Mouse (Mus musculus) WW6 (cell line): Measurements from ENCODE around the gene Syngap1.
A peak's percentile ranks its signal among the peaks of the same experiment; 100 is the strongest.
"Not testable (repeated sequence)": the region's sequence is repeated elsewhere in the genome, so short reads cannot be mapped to it uniquely, and the experiment has no call there.

Experiments
- DNase-seq: peaks from one replicate; pipeline ENCODE4 v3.0.0-alpha.2; 2013; ENCODE audit warnings: low read depth, low spot score

The Syngap1 gene

GRCm38 (mm10) chr17:26941031-26941789 is at the start of gene Syngap1:
Gene Syngap1 (plus strand): TSS chr17:26941253.
- no peak for DNase-seq

DNA sequence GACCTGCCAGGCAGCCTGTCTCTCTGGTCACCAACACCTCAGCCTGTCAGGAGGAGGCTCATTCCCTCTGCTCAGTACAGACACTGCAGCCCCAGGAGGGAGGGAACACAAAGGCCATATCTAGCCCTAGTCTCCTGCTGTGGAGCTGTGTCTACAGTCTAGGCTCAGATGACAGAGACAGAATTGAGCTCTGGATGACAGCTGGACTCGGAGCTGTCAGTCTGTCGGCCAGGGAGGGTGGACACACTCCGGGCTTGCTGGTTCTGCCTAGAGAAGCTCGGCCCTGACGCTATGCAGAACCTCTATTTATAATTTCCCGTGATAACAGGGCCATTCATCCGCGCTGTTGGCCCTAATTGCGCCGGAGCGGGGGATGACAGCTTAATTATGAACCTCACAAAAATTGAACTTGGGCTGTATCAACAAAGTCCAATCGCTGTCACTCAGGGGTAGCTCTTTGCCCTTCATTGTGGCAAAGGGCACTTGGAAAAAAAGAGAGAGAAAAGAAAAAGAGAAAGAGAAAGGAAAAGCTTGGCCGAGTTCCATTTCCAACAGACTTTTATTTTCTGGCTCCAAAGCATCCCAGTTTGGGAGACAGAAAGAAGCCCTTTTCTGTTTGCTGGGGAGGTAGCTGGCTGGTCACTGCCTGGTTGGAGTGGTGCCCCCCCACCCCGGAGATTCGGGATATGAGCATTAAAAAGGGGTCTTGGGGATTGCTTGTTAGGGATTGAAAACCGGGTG is 48.2 kb upstream of the Syngap1 start:
- DNase-seq = no peak

DNA sequence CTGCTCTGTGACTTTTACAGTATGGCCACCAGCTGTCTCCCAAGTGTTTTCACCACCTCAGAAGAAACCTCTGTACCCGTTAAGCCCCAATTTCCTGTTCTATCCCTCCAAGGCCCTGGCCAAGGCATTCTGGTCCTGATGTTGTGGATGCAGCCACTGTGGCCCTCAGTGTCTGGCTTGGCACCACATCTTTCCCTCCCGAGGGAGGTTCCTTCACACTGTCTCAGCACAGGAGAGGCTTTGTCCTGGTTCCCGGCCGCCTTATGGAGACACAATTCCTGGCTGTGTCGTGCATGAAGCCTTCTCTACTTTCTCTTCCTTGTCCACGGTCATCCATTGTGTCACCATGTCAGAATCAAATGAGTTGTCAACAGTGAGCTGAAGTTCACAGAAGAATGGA is 47.6 kb upstream of the Syngap1 start:
- no peak for DNase-seq

GRCm38 (mm10) chr17:26894342-26894741 is 46.7 kb upstream of the Syngap1 start:
- DNase-seq = no peak

GRCm38 (mm10) chr17:26895578-26895977 is 45.5 kb upstream of the Syngap1 start:
- DNase-seq = peak; percentile 45

- DNase-seq = no peak
These were observed 40.1 kb upstream of the Syngap1 start for GRCm38 (mm10) chr17:26900916-26901315.

DNA sequence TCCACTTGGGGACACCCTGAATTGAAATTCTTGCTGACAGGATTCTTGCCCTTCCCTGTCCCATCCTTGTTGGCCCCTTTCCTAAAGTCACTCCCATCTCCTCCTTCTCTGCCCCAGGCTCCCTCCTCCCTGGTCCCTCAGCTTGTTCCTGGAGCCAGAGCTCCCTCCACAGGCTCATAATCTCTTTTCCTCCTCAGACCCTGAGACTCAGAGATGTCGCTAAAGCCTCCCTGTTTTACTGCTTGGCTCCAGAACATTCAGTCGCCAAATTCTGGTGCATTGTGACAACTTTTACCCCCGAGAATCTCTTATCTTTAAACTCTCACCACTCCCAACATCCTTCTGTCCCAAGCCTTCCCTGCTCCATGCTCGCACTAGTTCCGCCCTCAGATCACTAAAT is 36.7 kb upstream of the Syngap1 start:
- no peak for DNase-seq

- DNase-seq = not testable (repeated sequence)
These were observed 33.5 kb upstream of the Syngap1 start for GRCm38 (mm10) chr17:26907506-26907905.

- no peak for DNase-seq
These were observed 25.8 kb upstream of the Syngap1 start for GRCm38 (mm10) chr17:26915248-26915647.

DNA sequence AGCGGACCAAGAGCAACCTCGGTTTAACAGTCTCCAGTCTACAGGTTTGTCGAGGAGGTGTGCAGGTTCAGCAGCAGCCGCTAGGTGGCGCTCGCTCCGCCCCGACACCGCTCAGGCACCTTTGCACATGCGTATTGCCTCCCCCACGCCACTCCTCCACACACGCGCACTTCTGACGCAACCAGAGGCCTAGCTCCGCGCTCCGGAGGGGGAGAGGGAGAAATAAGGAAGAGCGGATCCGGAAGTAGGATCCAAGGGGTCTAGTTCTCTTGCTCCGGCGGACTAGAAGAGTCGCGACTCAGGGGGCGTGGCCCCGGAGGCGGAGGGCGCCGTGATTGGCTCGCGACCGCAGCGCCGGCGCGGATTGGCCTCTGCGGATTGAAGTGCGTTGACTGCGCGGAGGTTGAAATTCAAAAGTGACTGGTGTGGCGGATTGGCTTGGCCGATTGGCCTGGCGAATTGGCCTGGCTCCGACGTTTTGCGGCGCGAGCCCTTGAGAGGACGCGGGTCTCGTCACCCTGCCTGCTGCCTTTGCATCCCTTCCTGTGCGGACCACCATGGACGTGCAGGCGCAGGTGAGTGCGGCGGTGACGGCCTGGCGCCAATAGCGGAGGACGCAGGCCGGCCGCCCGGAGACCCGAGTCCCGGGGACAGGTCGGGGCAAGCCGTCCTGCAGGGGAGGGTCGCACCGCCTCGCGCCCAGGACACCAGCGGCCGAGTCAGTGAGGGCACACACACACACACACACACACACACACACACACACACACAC is 24.2 kb upstream of the Syngap1 start, which contains the start of gene Kifc5b:
Gene Kifc5b (plus strand): TSS at position 381 of the 772 bp plus-strand sequence.
- peak; percentile 97 for DNase-seq

DNA sequence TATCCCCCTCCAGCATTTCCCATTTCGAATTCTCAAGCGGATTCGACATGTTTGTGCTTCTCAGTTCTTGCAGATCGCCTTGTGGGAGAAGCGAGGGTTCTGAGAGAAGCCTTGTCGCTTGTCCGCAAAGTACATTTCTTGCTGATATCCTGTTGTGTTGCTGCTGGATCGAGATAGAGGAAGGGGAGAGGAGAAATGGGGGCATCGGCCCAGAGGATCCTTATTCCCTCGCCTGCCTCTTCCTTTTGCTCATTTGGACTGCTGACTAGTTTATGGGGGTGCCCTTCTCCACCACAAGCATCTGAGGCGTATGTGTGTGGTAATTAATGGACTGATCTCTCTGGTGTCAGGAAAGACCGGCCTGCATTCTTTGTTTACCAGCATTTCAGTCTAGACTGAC is 23.5 kb upstream of the Syngap1 start:
- not testable (repeated sequence) for DNase-seq

DNA sequence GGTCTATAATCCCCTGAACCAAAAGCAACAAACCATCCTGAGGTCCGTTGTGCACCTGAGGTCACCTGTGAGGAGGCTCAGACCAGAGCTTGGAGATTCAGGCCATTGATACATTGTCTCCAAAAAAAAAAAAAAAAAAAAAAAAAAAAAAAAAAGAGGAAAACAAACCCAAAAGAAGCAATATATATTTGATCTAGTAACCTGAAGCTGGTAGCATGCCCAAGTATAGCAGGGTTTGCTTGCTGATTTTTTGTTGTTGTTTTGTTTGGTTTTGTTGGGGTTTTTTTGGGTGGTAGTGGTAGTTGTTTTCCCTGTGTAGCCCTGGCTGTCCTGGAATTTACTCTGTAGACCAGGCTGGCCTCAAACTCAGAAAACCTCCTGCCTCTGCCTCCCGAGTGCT is 22.7 kb upstream of the Syngap1 start:
- DNase-seq = no peak

GRCm38 (mm10) chr17:26919516-26919915 is 21.5 kb upstream of the Syngap1 start:
- not testable (repeated sequence) for DNase-seq

DNA sequence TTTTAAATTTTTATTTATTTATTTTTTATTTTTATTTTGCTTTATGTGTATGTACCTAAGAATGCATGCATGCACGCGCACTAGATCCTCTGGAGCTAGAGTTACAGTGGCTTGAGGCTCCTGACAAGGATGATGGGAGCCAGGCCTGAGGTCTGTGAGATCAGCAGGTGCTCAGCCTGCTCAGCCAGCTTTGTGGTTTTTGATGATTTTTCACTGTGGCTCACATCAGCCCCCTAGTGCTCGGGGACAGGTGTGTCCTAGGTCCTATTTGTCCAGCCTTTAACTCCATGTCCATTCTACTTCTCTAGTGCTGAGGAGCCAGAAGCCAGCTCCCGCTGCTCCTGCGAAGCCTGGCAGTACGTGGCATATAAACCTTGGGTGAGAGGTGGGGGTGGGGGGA is 18.7 kb upstream of the Syngap1 start:
- DNase-seq = not testable (repeated sequence)

DNA sequence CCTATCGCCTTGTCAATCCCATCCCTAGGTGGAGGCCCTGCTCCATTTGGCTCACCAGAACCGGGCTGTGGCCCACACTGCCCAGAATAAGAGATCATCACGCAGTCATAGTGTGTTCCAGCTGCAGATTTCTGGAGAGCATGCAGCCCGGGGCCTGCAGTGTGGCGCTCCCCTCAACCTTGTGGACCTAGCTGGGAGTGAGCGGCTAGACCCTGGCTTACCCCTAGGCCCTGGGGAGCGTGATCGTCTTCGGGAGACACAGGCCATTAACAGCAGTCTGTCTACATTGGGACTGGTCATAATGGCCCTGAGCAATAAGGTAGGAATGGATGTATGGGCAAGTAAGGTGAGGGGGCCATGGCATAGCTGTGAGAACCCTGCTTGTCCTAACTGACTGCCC is 15.6 kb upstream of the Syngap1 start:
- not testable (repeated sequence) for DNase-seq

GRCm38 (mm10) chr17:26931795-26932194 is 9.3 kb upstream of the Syngap1 start:
- not testable (repeated sequence) for DNase-seq

DNA sequence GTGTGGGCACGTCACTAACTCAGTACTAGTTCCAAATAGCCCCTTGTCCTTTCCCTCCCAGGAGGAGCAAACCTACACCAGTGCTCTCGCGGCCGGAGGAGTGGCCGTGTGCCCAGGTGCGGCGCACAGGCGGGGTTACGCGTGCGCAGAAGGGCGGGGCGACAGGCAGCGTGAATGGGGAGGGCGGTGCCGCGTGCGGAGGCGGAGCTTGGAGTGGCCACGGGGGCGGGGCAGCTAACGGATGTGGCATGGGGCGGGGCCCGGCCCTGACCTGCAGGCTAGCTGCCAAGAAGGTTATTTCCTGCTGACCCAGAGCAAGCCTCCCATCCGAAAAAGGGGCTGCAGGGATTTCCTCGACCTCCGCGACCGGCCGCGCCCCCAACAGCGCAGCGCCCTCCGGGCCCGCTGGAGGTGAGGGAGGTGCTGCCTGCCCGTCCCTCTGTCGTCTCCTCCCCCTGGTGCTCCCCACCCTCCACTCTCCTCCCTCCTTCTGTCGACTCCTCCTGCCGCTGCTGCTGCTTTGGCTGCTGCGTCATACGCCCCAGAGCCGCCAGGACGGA is 8.1 kb upstream of the Syngap1 start, which contains the start of gene Phf1:
Gene Phf1 (plus strand): TSS at position 214 of the 560 bp plus-strand sequence.
- DNase-seq = peak; percentile 83

GRCm38 (mm10) chr17:26933419-26933818 is 7.6 kb upstream of the Syngap1 start:
- no peak for DNase-seq

- DNase-seq = no peak
These were observed 6.9 kb upstream of the Syngap1 start for GRCm38 (mm10) chr17:26933885-26934827.

- no peak for DNase-seq
These were observed 6.0 kb upstream of the Syngap1 start for GRCm38 (mm10) chr17:26935027-26935426.
